Mouse (Mus musculus) CH12.LX (cell line): ENCODE data around the gene C1qtnf9.
A peak's percentile ranks its signal among the peaks of the same experiment; 100 is the strongest.

ENCODE experiments used
- CTCF ChIP-seq, 2 experiments: IDR thresholded peaks in 1 of 2; conservative IDR thresholded peaks in 1 of 2; 2 replicates each; pipeline ENCODE4 v1.5.1; 2011 to 2012; ENCODE audit warnings: low read depth in 2 of 2, low read length in 2 of 2, improper control_type of control experiment in 1 of 2, inconsistent platforms in 1 of 2, mild to moderate bottlenecking in 1 of 2, moderate library complexity in 1 of 2
- EP300 ChIP-seq: IDR thresholded peaks from 2 replicates; pipeline ENCODE4 v1.6.1; 2011; ENCODE audit warnings: low read length, improper control_type of control experiment
- GABPA ChIP-seq: IDR thresholded peaks from 2 replicates; pipeline ENCODE4 v1.6.1; 2012; ENCODE audit warnings: low read depth, low read length, improper control_type of control experiment, inconsistent platforms; ENCODE audit not compliant: insufficient replicate concordance
- IRF4 ChIP-seq: IDR thresholded peaks from 2 replicates; pipeline ENCODE4 v1.6.1; 2014; ENCODE audit warnings: low read depth, mild to moderate bottlenecking, inconsistent platforms, low read length, improper control_type of control experiment
- JUND ChIP-seq: conservative IDR thresholded peaks from 2 replicates; pipeline ENCODE4 v1.6.1; 2011; ENCODE audit warnings: low read depth, low read length, improper control_type of control experiment
- KAT2A ChIP-seq: IDR thresholded peaks from 2 replicates; pipeline ENCODE4 v1.6.1; 2012; ENCODE audit warnings: low read length, improper control_type of control experiment, inconsistent platforms; ENCODE audit not compliant: insufficient replicate concordance
- MAZ ChIP-seq: IDR thresholded peaks from 2 replicates; pipeline ENCODE4 v1.6.1; 2012; ENCODE audit warnings: low read depth, mild to moderate bottlenecking, inconsistent platforms, low read length, improper control_type of control experiment, moderate library complexity
- MYC ChIP-seq: IDR thresholded peaks from 2 replicates; pipeline ENCODE4 v1.6.1; 2011; ENCODE audit warnings: low read depth, mild to moderate bottlenecking, improper control_type of control experiment, low read length
- NRF1 ChIP-seq: IDR thresholded peaks from 2 replicates; pipeline ENCODE4 v1.6.1; 2014; ENCODE audit warnings: low read depth, mild to moderate bottlenecking, inconsistent platforms, low read length, improper control_type of control experiment, moderate library complexity
- POLR2A ChIP-seq: IDR thresholded peaks from 2 replicates; pipeline ENCODE4 v1.6.1; 2011; ENCODE audit warnings: low read depth, mild to moderate bottlenecking, improper control_type of control experiment, low read length
- RCOR1 ChIP-seq: conservative IDR thresholded peaks from 2 replicates; pipeline ENCODE4 v1.6.1; 2012; ENCODE audit warnings: low read depth, mild to moderate bottlenecking, inconsistent platforms, low read length, improper control_type of control experiment
- SMC3 ChIP-seq: IDR thresholded peaks from 2 replicates; pipeline ENCODE4 v1.6.1; 2011; ENCODE audit warnings: low read depth, low read length, improper control_type of control experiment
- TCF12 ChIP-seq: IDR thresholded peaks from 2 replicates; pipeline ENCODE4 v1.6.1; 2014; ENCODE audit warnings: low read depth, mild to moderate bottlenecking, inconsistent platforms, low read length, improper control_type of control experiment

DNA sequence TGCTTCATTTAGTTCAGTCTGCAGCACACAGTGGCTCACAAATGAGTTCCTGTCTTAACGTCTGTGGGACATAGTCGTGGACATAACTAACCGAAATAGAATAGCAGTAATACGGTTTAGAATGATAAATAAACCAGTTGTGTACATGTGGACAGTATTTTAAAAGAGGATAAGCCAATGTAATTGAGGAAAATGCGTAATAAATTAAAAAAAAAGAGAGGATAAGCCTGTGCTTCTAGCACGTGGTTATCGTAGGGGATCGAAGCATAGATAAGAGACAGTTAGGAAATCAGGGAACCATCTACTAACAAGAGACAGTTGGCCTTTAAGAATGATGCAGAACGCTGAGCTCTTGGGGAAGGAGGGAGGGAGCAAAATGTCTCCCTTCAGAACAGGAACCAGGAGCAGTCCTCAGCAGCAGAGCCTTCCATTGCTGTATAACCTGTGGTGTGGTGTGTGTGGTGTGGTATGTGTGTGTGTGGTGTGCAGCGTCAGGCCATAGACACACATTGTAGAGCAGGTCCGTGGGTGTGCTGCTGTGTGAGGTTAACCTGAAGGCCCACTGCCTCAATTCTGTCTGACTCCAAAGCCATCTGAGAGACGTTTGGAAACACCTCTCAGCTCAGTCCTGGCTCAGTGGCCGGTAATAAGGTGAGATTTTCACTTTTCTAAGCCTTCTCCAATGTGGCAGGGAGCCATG, 31.9 kb upstream of the C1qtnf9 start:
- TF ChIP-seq CTCF (conservative IDR thresholded peaks at IDR 0.05 in 1 of 2, IDR thresholded peaks at IDR 0.05 in 1 of 2; ENCODE audit: low read depth in 2 of 2, low read length in 2 of 2), result no peak
- no peak for TF ChIP-seq GABPA
- TF ChIP-seq EP300, result no peak
- peak; percentile 89 for TF ChIP-seq MYC
- TF ChIP-seq IRF4, result no peak
- no peak for TF ChIP-seq POLR2A
- TF ChIP-seq MAZ, result 0 out of 2 replicates have a peak, but pooled peaks have one; percentile 15
- TF ChIP-seq NRF1, result no peak
- no peak for TF ChIP-seq JUND
- TF ChIP-seq KAT2A, result no peak
- no peak for TF ChIP-seq SMC3
- TF ChIP-seq RCOR1, result no peak
- TF ChIP-seq TCF12, result no peak
